In the genomic region with DNA sequence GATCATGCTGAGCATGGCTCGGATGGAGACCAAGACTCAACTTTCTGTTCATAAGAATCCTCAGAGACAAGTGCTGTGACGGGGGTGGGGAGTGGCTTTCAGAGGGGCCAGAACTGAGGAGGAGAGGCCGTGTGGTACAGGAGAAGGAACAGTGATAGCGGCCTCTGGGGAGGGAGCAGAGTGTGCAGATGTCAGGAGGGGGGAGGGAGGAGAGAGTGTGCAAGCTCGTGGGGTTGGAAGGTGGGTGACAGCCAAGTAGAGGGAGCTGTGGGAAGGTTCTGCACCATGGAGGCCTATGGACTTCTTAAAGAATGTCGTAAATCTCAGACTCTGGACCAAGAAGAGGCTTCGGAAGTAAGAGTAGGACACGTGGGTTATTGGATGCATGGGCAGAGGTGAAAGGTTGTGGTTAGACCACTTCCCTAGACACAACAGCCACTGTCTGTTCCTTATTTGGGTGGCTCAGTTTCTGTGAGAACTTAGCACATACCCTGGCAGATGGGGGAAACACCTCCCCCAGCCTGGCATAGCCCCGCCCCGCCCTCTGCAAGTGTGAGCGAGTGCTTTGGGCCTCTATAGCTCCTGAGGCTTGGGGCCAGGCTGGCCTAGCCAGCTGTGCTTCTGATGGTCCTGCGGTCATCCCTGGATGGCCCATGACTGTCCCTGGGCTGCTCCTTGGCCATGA, we compare ENCODE assay signal across 11 mouse cellular contexts. TPM values are rescaled to one million over a fixed set of nuclear protein-coding genes. Genes with fewer than 3 reads are reported as not detected.
DNase-seq lines count a peak whose midpoint lies in the region; ATAC-seq lines count a peak whose summit lies in the region.
"Had no signal": no experiment of that assay in that cellular context is flagged by ENCODE, and none has a peak within 500 bp of the region (broad histone marks: within the 10 kb centered on the region; RNA-seq: fewer than 3 reads in every experiment).

No protein-coding gene starts in this region.

- 50% methylated on average over 12 of the region's 12 CpGs for WGBS in liver, embryonic 11.5 days
- WGBS in forebrain, embryonic 11.5 days: 78% methylated on average over 12 of the region's 12 CpGs

- H3K9me3 ChIP-seq in liver, embryonic 11.5 days (ENCODE audit: control insufficient read depth, low read length): no peaks in the 10 kb centered on the region
- H3K9me3 ChIP-seq in forebrain, embryonic 11.5 days (ENCODE audit: control insufficient read depth, low read length): no peaks in the 10 kb centered on the region
- H3K9me3 ChIP-seq: forebrain, embryonic 12.5 days; heart, embryonic 15.5 days had no signal

- no peaks in the 10 kb centered on the region for H3K27me3 ChIP-seq in liver, embryonic 11.5 days (replicated peaks; ENCODE audit: control insufficient read depth, insufficient read depth, low read length)
- no peaks in the 10 kb centered on the region for H3K27me3 ChIP-seq in forebrain, embryonic 11.5 days (ENCODE audit: control insufficient read depth, insufficient read depth, low read length)
- H3K27me3 ChIP-seq: forebrain, embryonic 12.5 days; heart, embryonic 15.5 days had no signal

- no peak overlapping the region for H3K27ac ChIP-seq in liver, embryonic 11.5 days (ENCODE audit: low read depth, low read length)
- no peak overlapping the region for H3K27ac ChIP-seq in forebrain, embryonic 11.5 days (ENCODE audit: low read depth, low read length)
- H3K27ac ChIP-seq: forebrain, embryonic 12.5 days; heart, embryonic 15.5 days; liver, embryonic 14.5 days had no signal

- no peaks in the 10 kb centered on the region; the same call in 1 of the 2 replicates for H3K4me1 ChIP-seq in liver, embryonic 11.5 days (replicated peaks; ENCODE audit: control insufficient read depth, insufficient read depth, low read length)
- no peaks in the 10 kb centered on the region for H3K4me1 ChIP-seq in forebrain, embryonic 11.5 days (replicated peaks; ENCODE audit: control insufficient read depth, insufficient read depth, low read length)
- H3K4me1 ChIP-seq: forebrain, embryonic 12.5 days had no signal

- H3K4me2 ChIP-seq in liver, embryonic 11.5 days: no peak overlapping the region
- H3K4me2 ChIP-seq in forebrain, embryonic 11.5 days (ENCODE audit: low read depth, low read length, severe bottlenecking): no peak overlapping the region
- H3K4me2 ChIP-seq: forebrain, embryonic 12.5 days; heart, embryonic 15.5 days had no signal

- no peak overlapping the region for H3K9ac ChIP-seq in liver, embryonic 11.5 days (ENCODE audit: low read depth, low read length)
- no peak overlapping the region for H3K9ac ChIP-seq in forebrain, embryonic 11.5 days (ENCODE audit: low read length)
- H3K9ac ChIP-seq: forebrain, embryonic 12.5 days; heart, embryonic 15.5 days; liver, embryonic 14.5 days had no signal

- H3K36me3 ChIP-seq in liver, embryonic 11.5 days (ENCODE audit: control insufficient read depth, insufficient read depth, low read length): peaks cover 3% of the 10 kb centered on the region; the same call in 1 of the 2 replicates
- no peaks in the 10 kb centered on the region for H3K36me3 ChIP-seq in forebrain, embryonic 11.5 days (ENCODE audit: control insufficient read depth, insufficient read depth, low read length)
- H3K36me3 ChIP-seq: forebrain, embryonic 12.5 days; heart, embryonic 15.5 days had no signal

- H3K4me3 ChIP-seq in liver, embryonic 11.5 days (ENCODE audit: low read depth, low read length): no peak overlapping the region
- H3K4me3 ChIP-seq in forebrain, embryonic 11.5 days (ENCODE audit: low read depth, low read length): no peak overlapping the region
- H3K4me3 ChIP-seq: forebrain, embryonic 12.5 days; heart, embryonic 15.5 days had no signal

- peak; percentile 83 for DNase-seq in 416B (ENCODE audit: low read depth)
- peak; percentile 85 to 90 for DNase-seq in B cell, adult 2 months
- no peak for DNase-seq in liver, embryonic 11.5 days (ENCODE audit: low spot score)
- DNase-seq in spleen, adult 12 weeks (ENCODE audit: low spot score): peak; percentile 59
- no peak for DNase-seq in forebrain, embryonic 11.5 days (ENCODE audit: low spot score)
- no peak for DNase-seq in embryo, embryonic 11 days
- DNase-seq in adrenal gland, postnatal 4 days (ENCODE audit: low spot score in 2 of 2): no peak
- DNase-seq: cerebellum, adult 8-10 months had no signal

- peak; percentile 30; the same call in 1 of the 2 replicates for ATAC-seq in liver, embryonic 11.5 days (replicated peaks; ENCODE audit: low FRiP score)
- no peak for ATAC-seq in forebrain, embryonic 11.5 days (replicated peaks; ENCODE audit: low FRiP score)

RNA-seq across cellular contexts. Expression of a gene that starts 28.5 kb away (rescaled TPM):
- polyA plus RNA-seq in liver, embryonic 11.5 days (2014; fragmentation: Nextera tagmentation; extraction: Ambion mirVana): 39.5 and 41.1 TPM in 2 replicates
- polyA plus RNA-seq in forebrain, embryonic 11.5 days (2014; fragmentation: Nextera tagmentation; extraction: Ambion mirVana): 1.6 and 1.9 TPM in 2 replicates
- 10 to 100 TPM; 28.6 to 34.2 TPM for total RNA-seq in adrenal gland, postnatal 4 days (2021)

RNA-seq across cellular contexts. Expression of a gene that starts 47.7 kb away (rescaled TPM):
- polyA plus RNA-seq in liver, embryonic 11.5 days (2014; fragmentation: Nextera tagmentation; extraction: Ambion mirVana): 35.0 and 41.0 TPM in 2 replicates
- 30.6 and 33.2 TPM in 2 replicates for polyA plus RNA-seq in forebrain, embryonic 11.5 days (2014; fragmentation: Nextera tagmentation; extraction: Ambion mirVana)
- 10 to 100 TPM; 52.1 to 56.5 TPM for total RNA-seq in adrenal gland, postnatal 4 days (2021)

Comparison
In these comparisons a context has a peak if more than half of its experiments do, and no peak if none do; other contexts are left out.
1. DNase-seq: peak in 416B (single experiment), B cell, adult 2 months (2 of 2) and spleen, adult 12 weeks (single experiment); none in liver, embryonic 11.5 days (single experiment), forebrain, embryonic 11.5 days (single experiment), embryo, embryonic 11 days (single experiment) and adrenal gland, postnatal 4 days (0 of 2).
2. RNA of a gene that starts 28.5 kb away (polyA plus RNA-seq): 39.5 to 41.1 TPM in liver, embryonic 11.5 days; 1.6 to 1.9 TPM in forebrain, embryonic 11.5 days; every median in the first group is over 10 times any median in the second.